Mouse (Mus musculus): ENCODE measurements around the gene Prpf6. TPM values are rescaled to one million over a fixed set of nuclear protein-coding genes. Genes with fewer than 3 reads are reported as not detected.
A peak's percentile ranks its signal among the peaks of the same experiment; 100 is the strongest.

Gene Prpf6
- polyA plus RNA-seq, 1 experiment from 2014 or later, result 52.7 TPM

GRCm38 (mm10) chr2:181577981-181578581 lies 13.6 kb upstream of the Prpf6 start:
- Histone ChIP-seq H3K4me2 (ENCODE audit: low read depth, low read length) (no peak overlapping the region), H3K9me3 (ENCODE audit: control insufficient read depth, low read length) (no peaks in the 10 kb centered on the region), H3K4me1 (ENCODE audit: control insufficient read depth, insufficient read depth, low read length) (peaks cover 22% of the 10 kb centered on the region), H3K27ac (ENCODE audit: low read length) (no peak overlapping the region), H3K4me3 (ENCODE audit: low read length) (no peak overlapping the region), H3K9ac (ENCODE audit: low read depth, low read length) (no peak overlapping the region), H3K36me3 (ENCODE audit: control insufficient read depth, insufficient read depth, low read length) (no peaks in the 10 kb centered on the region), H3K27me3 (replicated peaks; ENCODE audit: control insufficient read depth, insufficient read depth, low read length) (no peaks in the 10 kb centered on the region)
- WGBS, result 81% methylated on average over 7 of the region's 7 CpGs
- ATAC-seq, result no peak

- Histone ChIP-seq H3K27me3 (replicated peaks; ENCODE audit: control insufficient read depth, insufficient read depth, low read length) (no peaks in the 10 kb centered on the region), H3K9ac (ENCODE audit: low read depth, low read length) (peak overlapping the region; percentile 42; the same call in 1 of the 2 replicates), H3K36me3 (ENCODE audit: control insufficient read depth, insufficient read depth, low read length) (no peaks in the 10 kb centered on the region), H3K4me2 (ENCODE audit: low read depth, low read length) (0 out of 2 replicates have a peak overlapping the region, but pooled peaks have one; percentile 15), H3K9me3 (ENCODE audit: control insufficient read depth, low read length) (no peaks in the 10 kb centered on the region), H3K4me3 (ENCODE audit: low read length) (no peak overlapping the region), H3K4me1 (ENCODE audit: control insufficient read depth, insufficient read depth, low read length) (peaks cover 22% of the 10 kb centered on the region), H3K27ac (ENCODE audit: low read length) (no peak overlapping the region)
- WGBS, result 28% methylated on average over 5 of the region's 5 CpGs
- no peak for ATAC-seq
Observed at GRCm38 (mm10) chr2:181578790-181579618, 12.7 kb upstream of the Prpf6 start.

- H3K4me1 ChIP-seq (ENCODE audit: control insufficient read depth, insufficient read depth, low read length), result peaks cover 22% of the 10 kb centered on the region
- H3K27ac ChIP-seq (ENCODE audit: low read length), result no peak overlapping the region
- H3K27me3 ChIP-seq (replicated peaks; ENCODE audit: control insufficient read depth, insufficient read depth, low read length), result no peaks in the 10 kb centered on the region
- 89% methylated on average over 1 of the region's 1 CpGs for WGBS
- H3K4me3 ChIP-seq (ENCODE audit: low read length), result no peak overlapping the region
- H3K9me3 ChIP-seq (ENCODE audit: control insufficient read depth, low read length), result no peaks in the 10 kb centered on the region
- no peak for ATAC-seq
- 0 out of 2 replicates have a peak overlapping the region, but pooled peaks have one; percentile 90 for H3K9ac ChIP-seq (ENCODE audit: low read depth, low read length)
- H3K36me3 ChIP-seq (ENCODE audit: control insufficient read depth, insufficient read depth, low read length), result no peaks in the 10 kb centered on the region
- no peak overlapping the region for H3K4me2 ChIP-seq (ENCODE audit: low read depth, low read length)
Observed at GRCm38 (mm10) chr2:181579681-181580080, 12.0 kb upstream of the Prpf6 start.

- Histone ChIP-seq H3K4me2 (ENCODE audit: low read depth, low read length) (peak overlapping the region; percentile 86), H3K9me3 (ENCODE audit: control insufficient read depth, low read length) (no peaks in the 10 kb centered on the region), H3K27me3 (replicated peaks; ENCODE audit: control insufficient read depth, insufficient read depth, low read length) (no peaks in the 10 kb centered on the region), H3K9ac (ENCODE audit: low read depth, low read length) (peak overlapping the region; percentile 90), H3K36me3 (ENCODE audit: control insufficient read depth, insufficient read depth, low read length) (no peaks in the 10 kb centered on the region), H3K4me3 (ENCODE audit: low read length) (peak overlapping the region; percentile 80), H3K4me1 (ENCODE audit: control insufficient read depth, insufficient read depth, low read length) (peaks cover 22% of the 10 kb centered on the region), H3K27ac (ENCODE audit: low read length) (peak overlapping the region; percentile 79)
- no peak for ATAC-seq
- 67% methylated on average over 5 of the region's 5 CpGs for WGBS
Observed at GRCm38 (mm10) chr2:181580131-181580772, 11.4 kb upstream of the Prpf6 start.

GRCm38 (mm10) chr2:181581016-181581401 lies 10.7 kb upstream of the Prpf6 start:
- ATAC-seq, result peak; percentile 84
- WGBS, result under 1% methylated on average over 11 of the region's 11 CpGs
- Histone ChIP-seq H3K9me3 (ENCODE audit: control insufficient read depth, low read length) (no peaks in the 10 kb centered on the region), H3K4me2 (ENCODE audit: low read depth, low read length) (peak overlapping the region; percentile 86), H3K36me3 (ENCODE audit: control insufficient read depth, insufficient read depth, low read length) (0 out of 2 replicates have a peak, but pooled peaks cover 3% of the 10 kb centered on the region), H3K4me1 (ENCODE audit: control insufficient read depth, insufficient read depth, low read length) (peaks cover 22% of the 10 kb centered on the region), H3K4me3 (ENCODE audit: low read length) (peak overlapping the region; percentile 80), H3K9ac (ENCODE audit: low read depth, low read length) (peak overlapping the region; percentile 90), H3K27ac (ENCODE audit: low read length) (peak overlapping the region; percentile 97), H3K27me3 (replicated peaks; ENCODE audit: control insufficient read depth, insufficient read depth, low read length) (no peaks in the 10 kb centered on the region)

- peak overlapping the region; percentile 97 for H3K27ac ChIP-seq (ENCODE audit: low read length)
- peak overlapping the region; percentile 80 for H3K4me3 ChIP-seq (ENCODE audit: low read length)
- under 1% methylated on average over 49 of the region's 49 CpGs for whole genome bisulfite sequencing
- 0 out of 2 replicates have a peak, but pooled peaks cover 8% of the 10 kb centered on the region for H3K36me3 ChIP-seq (ENCODE audit: control insufficient read depth, insufficient read depth, low read length)
- H3K9ac ChIP-seq (ENCODE audit: low read depth, low read length), result peak overlapping the region; percentile 90
- peak overlapping the region; percentile 86 for H3K4me2 ChIP-seq (ENCODE audit: low read depth, low read length)
- H3K27me3 ChIP-seq (replicated peaks; ENCODE audit: control insufficient read depth, insufficient read depth, low read length), result no peaks in the 10 kb centered on the region
- peaks cover 22% of the 10 kb centered on the region for H3K4me1 ChIP-seq (ENCODE audit: control insufficient read depth, insufficient read depth, low read length)
- ATAC-seq, result peak; percentile 87
- H3K9me3 ChIP-seq (ENCODE audit: control insufficient read depth, low read length), result no peaks in the 10 kb centered on the region
Observed at GRCm38 (mm10) chr2:181581402-181582120, 10.1 kb upstream of the Prpf6 start.

- Histone ChIP-seq H3K9ac (ENCODE audit: low read depth, low read length) (no peak overlapping the region), H3K9me3 (ENCODE audit: control insufficient read depth, low read length) (no peaks in the 10 kb centered on the region), H3K36me3 (ENCODE audit: control insufficient read depth, insufficient read depth, low read length) (0 out of 2 replicates have a peak, but pooled peaks cover 10% of the 10 kb centered on the region), H3K27me3 (replicated peaks; ENCODE audit: control insufficient read depth, insufficient read depth, low read length) (no peaks in the 10 kb centered on the region), H3K4me1 (ENCODE audit: control insufficient read depth, insufficient read depth, low read length) (peaks cover 22% of the 10 kb centered on the region), H3K27ac (ENCODE audit: low read length) (no peak overlapping the region), H3K4me2 (ENCODE audit: low read depth, low read length) (peak overlapping the region; percentile 86), H3K4me3 (ENCODE audit: low read length) (no peak overlapping the region)
- 95% methylated on average over 2 of the region's 2 CpGs for WGBS
- no peak for ATAC-seq
Observed at GRCm38 (mm10) chr2:181582358-181582757, 9.3 kb upstream of the Prpf6 start.

GRCm38 (mm10) chr2:181582939-181583338 lies 8.7 kb upstream of the Prpf6 start:
- 68% methylated on average over 1 of the region's 1 CpGs for WGBS
- Histone ChIP-seq H3K4me3 (ENCODE audit: low read length) (no peak overlapping the region), H3K27me3 (replicated peaks; ENCODE audit: control insufficient read depth, insufficient read depth, low read length) (no peaks in the 10 kb centered on the region), H3K4me1 (ENCODE audit: control insufficient read depth, insufficient read depth, low read length) (peaks cover 22% of the 10 kb centered on the region), H3K4me2 (ENCODE audit: low read depth, low read length) (no peak overlapping the region), H3K36me3 (ENCODE audit: control insufficient read depth, insufficient read depth, low read length) (0 out of 2 replicates have a peak, but pooled peaks cover 10% of the 10 kb centered on the region), H3K9me3 (ENCODE audit: control insufficient read depth, low read length) (no peaks in the 10 kb centered on the region), H3K27ac (ENCODE audit: low read length) (no peak overlapping the region), H3K9ac (ENCODE audit: low read depth, low read length) (no peak overlapping the region)
- no peak for ATAC-seq
